Mouse (Mus musculus): ENCODE measurements at regions not wholly inside any gene's neighbourhood (a gene's known extent, or its start where the extent isn't known, plus 50 kb on each side); places are given as distances from the start of the nearest gene placed in this dataset.

DNA sequence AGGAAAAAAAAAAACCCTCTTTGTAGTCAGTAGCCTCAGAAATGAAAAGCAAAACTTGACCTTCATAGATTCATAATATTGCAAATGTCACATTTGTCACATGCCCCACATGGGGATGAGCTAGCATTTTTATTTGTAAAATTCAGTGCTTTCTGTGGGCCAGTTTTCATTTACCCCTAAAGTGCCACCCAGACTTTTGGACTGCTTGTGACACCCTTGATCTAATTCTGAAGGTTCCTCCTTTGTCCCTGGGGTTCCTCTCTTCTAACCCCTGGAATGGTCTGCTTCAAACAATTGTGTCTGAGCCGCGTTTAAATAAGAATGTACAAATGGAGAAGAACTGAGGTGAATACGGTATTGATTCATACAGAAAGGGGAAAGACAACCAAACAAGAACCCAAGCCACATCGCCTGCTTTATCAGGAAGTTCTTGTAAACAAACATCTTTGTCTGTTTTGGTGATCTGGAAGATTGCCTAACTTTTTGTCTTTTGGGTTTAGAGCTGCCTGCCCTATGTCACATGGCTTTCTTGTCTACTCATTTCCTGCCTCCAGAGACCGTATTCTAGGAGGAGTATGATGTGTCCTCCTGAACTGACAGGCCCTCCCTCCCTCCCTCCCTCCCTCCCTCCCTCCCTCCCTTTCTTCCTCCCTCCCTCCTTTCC is 203.1 kb upstream of the Gm9833 start:
- intact Hi-C loops (cut with DNase I): no loop called here
- DNase-seq: no peak

DNA sequence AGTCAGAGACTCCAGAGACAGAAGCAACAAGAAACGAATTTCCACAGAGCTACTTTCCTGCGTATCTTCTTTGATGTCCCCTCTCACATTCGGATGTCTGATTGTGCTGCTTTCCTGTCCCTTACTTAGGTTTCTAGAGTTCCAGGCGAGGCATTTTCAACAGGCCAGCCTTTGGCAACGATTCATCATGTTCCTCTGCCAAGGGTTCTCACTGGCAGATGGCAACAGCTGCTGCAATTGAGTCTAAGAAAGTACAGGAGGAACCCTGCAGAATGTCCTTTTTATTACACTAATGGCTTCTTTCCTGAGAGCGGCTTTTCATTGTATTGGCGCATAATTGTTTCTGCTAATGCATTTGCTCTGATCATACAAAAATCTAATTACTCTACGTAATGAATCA is 202.3 kb upstream of the Gm9833 start:
- peak; percentile 61 to 80 for DNase-seq
- intact Hi-C loops (cut with DNase I): no loop called here

- intact Hi-C loops (cut with DNase I): no loop called here
- DNase-seq: no peak
Measured at GRCm38 (mm10) chr3:9886077-9886476, 201.8 kb upstream of the Gm9833 start.

GRCm38 (mm10) chr3:9886765-9887626 is 200.9 kb upstream of the Gm9833 start:
- intact Hi-C loops (cut with DNase I): no loop called here
- DNase-seq: peak in 1 of 2 experiments; percentile 16

- no peak for DNase-seq
- intact Hi-C loops (cut with DNase I): no loop called here
Measured at GRCm38 (mm10) chr3:9887627-9887994, 200.3 kb upstream of the Gm9833 start.

DNA sequence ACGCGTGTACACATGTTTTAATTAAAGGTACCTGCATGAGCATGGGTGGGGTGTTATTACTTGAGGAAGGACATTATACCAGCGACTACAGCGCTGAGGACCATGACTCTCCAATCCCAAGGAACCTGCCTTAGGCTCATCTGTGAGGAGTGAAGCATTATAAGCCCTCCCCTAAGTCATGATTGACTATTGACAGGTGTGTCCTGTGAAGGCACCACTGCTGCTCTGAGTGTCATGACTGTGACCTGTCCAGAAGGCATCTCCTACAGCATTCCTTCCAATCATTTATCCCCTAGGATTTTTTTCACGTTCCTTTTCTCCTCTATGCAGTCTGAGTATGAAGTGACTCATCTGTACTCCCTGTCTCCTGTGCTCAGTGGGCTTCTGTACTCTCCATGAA is 199.9 kb upstream of the Gm9833 start:
- intact Hi-C loops (cut with DNase I): no loop called here
- DNase-seq: no peak

DNA sequence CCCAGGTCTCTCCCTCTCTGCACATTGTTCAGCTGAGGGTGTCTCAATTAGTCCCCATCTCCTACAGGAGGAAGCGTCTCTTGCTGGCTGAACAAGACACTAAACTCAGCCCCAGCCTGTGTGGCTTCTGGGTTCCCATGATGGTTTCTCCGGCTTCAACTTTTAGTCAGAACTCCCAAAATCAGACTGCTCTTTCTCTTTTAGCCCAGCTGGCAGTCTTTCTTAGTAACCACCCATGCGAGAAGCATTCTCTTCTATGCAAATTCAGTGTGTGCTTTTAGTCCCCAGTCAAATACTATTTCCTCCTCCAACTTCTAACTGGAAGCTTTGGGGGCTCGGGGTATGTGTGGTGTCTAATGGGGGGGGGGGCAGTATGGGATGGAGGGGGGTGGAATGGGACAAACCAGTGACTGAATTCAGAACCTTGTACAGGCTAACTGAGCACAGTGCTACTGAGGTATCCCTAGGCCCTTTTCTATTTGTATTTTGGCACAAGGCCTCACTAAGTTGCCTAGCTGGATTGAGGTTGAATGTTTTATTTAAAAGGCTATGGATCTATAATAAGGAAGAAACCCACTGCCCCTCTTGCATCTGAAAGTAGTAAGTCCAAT is 194.9 kb upstream of the Gm9833 start:
- DNase-seq: no peak
- intact Hi-C loops (cut with DNase I): no loop called here

DNA sequence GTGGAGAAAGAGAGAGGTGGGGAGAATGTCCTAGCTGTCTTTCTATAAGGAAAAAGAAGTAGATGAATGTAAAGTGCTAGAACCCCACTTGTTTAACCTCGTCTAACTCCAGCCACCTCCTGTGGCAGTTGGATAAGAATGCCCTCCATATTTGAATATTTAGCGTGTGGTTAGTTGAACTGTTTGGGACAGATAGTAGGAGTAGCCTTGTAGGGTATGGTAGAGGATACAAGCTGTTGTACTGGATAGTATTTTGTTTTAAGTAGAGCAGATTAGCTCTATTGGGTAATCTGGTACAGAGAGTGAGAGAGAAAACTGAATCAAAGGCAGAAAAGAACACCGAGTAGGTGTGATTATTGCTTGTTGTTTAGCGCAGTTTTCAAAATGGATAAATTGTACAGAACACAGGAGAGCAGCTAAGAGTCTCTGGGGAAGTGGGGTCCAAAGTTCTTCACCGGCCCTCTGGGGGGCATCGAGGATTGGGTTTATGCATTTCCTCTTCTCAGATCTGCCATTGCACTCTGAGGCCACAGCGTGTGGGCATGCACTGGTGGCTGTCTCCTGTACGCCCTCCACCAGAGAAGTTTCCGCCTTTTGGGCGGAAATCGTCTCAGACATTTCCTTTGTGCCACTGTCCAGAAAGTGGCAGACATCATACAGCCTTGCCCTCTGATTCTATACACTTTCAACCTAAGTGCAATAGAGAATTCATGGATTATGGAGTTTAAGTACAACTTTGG is 192.3 kb upstream of the Gm9833 start:
- no peak for DNase-seq
- intact Hi-C loops (cut with DNase I): no loop called here

DNA sequence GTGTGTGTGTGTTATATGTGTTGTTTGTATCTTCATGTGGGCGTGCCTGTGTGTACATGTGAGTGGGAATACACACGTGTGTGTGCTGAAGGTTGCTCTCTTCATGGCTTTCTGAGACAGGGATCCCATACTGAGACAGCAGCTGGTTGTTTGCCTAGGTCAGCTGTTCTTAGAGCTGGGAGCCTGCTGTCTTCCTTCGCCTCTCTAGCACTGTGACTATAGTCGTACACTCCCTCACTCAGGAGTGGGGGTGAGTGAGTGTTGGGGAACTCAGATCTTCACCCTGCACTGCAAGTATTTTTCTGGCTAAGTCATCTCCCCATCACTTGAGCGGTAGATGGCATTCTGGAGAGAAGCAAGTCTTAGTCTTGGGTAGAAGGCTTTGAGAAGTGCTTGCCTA is 191.6 kb upstream of the Gm9833 start:
- DNase-seq: no peak
- intact Hi-C loops (cut with DNase I): no loop called here

- DNase-seq: no peak
- intact Hi-C loops (cut with DNase I): no loop called here
Measured at GRCm38 (mm10) chr3:9901663-9902062, 186.2 kb upstream of the Gm9833 start.

- intact Hi-C loops (cut with DNase I): no loop called here
- DNase-seq: no peak
Measured at GRCm38 (mm10) chr3:9913357-9913756, 174.6 kb upstream of the Gm9833 start.

- DNase-seq: no peak
- intact Hi-C loops (cut with DNase I): no loop called here
Measured at GRCm38 (mm10) chr3:9916538-9917106, 171.3 kb upstream of the Gm9833 start.

- DNase-seq: no peak
- intact Hi-C loops (cut with DNase I): no loop called here
Measured at GRCm38 (mm10) chr3:9920331-9920730, 167.6 kb upstream of the Gm9833 start.

- DNase-seq: no peak
- intact Hi-C loops (cut with DNase I): no loop called here
Measured at GRCm38 (mm10) chr3:9921730-9922129, 166.2 kb upstream of the Gm9833 start.

DNA sequence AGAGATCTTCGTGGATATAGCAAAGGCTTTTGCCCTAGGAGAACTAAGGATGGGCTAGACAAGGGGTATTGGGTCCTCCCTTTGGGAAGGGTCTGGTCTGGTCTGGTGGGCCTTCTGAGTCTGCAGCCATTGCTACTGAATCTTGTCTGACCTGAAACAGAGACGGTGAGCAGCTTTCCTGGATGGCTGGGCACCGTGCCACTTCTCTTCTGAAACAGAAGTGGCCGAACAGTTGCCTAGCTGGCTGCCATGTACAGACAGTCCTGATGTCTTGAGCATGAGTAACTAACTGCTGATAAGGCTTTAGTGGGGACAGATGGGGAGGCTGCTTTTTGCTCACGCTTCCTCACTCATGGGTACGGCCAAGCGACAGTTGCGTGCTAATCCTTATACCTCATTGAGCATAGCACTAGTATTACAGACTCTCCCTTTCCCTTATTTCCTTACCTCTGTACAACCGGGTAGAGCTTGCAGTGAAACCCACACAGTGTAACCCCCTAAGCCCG is 165.3 kb upstream of the Gm9833 start:
- no peak for DNase-seq
- intact Hi-C loops (cut with DNase I): no loop called here

DNA sequence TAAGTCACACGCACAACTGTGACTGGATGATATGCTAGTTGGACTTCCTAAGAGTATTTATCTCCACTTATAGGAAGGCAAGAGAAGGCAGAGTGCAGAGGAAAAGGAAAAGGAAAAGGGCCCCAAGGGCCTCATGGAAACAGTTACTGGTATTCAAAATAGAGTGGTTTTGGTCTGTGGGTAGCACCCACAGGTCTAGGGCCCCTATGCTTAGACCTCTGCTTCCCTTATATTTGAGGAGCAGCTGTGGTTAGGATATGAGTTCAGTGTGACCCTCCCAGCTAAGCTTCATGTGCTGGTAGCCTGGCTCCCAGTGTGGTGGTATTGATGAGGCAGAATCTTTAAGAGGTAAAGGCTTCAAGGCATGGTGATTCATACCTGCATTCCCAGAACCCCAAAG is 163.3 kb upstream of the Gm9833 start:
- no peak for DNase-seq
- intact Hi-C loops (cut with DNase I): no loop called here

DNA sequence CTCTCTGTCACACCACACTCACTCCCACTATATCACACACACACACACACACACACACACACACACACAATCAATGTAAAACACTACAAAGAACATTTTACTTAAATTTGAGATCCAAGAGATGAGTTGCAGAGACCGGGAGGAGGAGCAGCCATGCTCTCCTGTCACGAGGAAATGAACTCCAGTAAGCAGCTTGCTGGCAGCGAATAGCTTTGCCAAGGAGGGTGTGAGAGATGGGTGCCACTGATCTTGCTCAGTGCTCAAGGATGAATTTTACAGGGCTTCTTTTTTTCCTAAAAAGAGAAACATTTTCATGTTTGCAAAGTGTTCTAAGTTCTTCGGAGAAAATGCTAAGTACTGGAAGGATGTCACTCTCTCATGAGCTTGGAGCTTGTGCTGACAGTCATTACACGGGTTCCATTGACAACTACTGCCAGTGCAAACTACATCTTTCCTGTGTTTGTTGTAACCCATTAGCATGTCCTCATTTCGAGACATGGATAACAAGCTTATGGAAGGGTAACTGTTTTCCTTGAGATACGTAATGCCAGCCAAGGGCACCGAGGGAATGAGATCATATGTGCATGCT is 151.0 kb upstream of the Gm9833 start:
- no peak for DNase-seq
- intact Hi-C loops (cut with DNase I): no loop called here

- DNase-seq: no peak
- intact Hi-C loops (cut with DNase I): no loop called here
Measured at GRCm38 (mm10) chr3:9938651-9939050, 149.3 kb upstream of the Gm9833 start.

DNA sequence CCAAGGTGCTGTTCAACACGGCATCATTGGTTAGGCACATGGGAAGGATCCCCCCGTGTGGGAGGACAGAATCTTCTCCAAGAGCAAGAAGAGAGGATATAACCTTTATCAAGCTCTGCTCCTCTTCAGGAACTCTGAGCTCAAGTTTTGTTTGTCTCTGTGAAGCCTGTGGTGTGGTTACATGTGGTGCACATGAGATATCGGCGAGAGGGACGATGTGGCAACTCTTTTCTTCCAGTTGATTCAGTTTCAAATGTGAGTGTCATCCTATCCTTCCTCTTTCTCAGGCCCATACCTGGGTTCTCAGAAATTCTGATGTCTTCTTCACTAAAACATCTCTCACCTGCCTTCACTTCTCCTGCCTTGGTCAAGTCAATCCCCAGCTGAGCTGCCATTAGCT is 145.3 kb upstream of the Gm9833 start:
- intact Hi-C loops (cut with DNase I): loop anchor here (10.0 kb wide), 1 partner anchor 478 kb away; no protein-coding TSS in a partner anchor
- no peak for DNase-seq
